Mouse (Mus musculus) heart, postnatal 0 days (tissue): ENCODE measurements around the gene Ttpal.

Experiments used
- CTCF ChIP-seq: IDR thresholded peaks from 2 replicates; pipeline ENCODE4 v1.5.1; 2016; ENCODE audit warnings: antibody characterized with exemption, control low read depth, low read depth
- EP300 ChIP-seq: IDR thresholded peaks from 2 replicates; pipeline ENCODE4 v1.6.1; 2016; ENCODE audit warnings: antibody characterized with exemption, low read depth

DNA sequence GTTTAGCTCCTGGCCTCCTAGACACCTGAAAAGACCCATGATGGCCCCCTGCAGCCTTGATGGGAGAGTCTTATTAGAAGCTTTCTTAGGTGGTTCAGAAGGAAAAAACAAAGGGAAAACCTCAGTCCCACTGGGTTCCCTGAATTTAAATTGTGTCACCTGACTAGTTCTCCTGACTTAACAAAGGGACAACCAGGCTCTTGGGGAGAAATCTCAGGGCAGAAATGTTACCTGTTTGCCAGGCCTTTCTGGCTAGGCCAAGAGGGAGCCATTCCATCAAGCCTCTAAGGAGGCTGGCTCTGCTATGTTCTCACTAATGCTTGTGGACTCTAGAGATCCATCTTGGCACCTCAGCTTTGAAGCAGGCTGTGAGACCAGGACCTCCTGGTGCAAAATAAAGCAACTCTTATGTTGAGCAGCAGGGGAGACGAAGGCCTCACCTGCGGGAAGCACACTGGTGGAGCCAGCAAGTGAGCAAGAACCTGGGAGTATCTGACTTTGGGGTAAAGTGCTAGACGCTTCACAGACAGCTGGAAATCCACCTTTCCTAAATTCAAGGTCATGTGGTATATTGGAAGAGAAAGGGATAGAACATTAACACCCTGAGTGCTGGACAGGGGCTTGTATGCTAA lies 15.2 kb downstream of the Ttpal start:
- TF ChIP-seq CTCF (no peak), EP300 (no peak)
